Mouse (Mus musculus) lung, embryonic 16.5 days (tissue): ENCODE data around the gene Fam78b. TPM values are rescaled to one million over a fixed set of nuclear protein-coding genes. Genes with fewer than 3 reads are reported as not detected.

Source experiments
- ATAC-seq: fragments of 200-750 bp; cut with Nextera tagmentation; 2 replicates; pipeline ENCODE4 v1.8.0; 2017; ENCODE audit warnings: low read depth, mild to moderate bottlenecking, moderate library complexity
- H3K27ac ChIP-seq: fragments of 300-500 bp; sonication (generic); 2 replicates; pipeline ENCODE4 v1.5.1; 2014; ENCODE audit warnings: mild to moderate bottlenecking, control low read depth, low read length
- H3K27me3 ChIP-seq: fragments of 300-500 bp; sonication (generic); 2 replicates; pipeline ENCODE4 v1.6.1; 2014; ENCODE audit warnings: low read depth, low read length, mixed read lengths; ENCODE audit not compliant: control insufficient read depth, insufficient read depth
- H3K36me3 ChIP-seq: fragments of 300-500 bp; sonication (generic); 2 replicates; pipeline ENCODE4 v1.6.1; 2014; ENCODE audit warnings: low read length; ENCODE audit not compliant: control insufficient read depth, insufficient read depth
- H3K4me1 ChIP-seq: fragments of 300-500 bp; sonication (generic); replicated peaks from 2 replicates; pipeline ENCODE4 v1.6.1; 2014; ENCODE audit warnings: low read length, mixed read lengths; ENCODE audit not compliant: control insufficient read depth, insufficient read depth
- H3K4me2 ChIP-seq: fragments of 300-500 bp; sonication (generic); 2 replicates; pipeline ENCODE4 v1.6.1; 2014; ENCODE audit warnings: low read depth, low read length, control low read depth
- H3K4me3 ChIP-seq: fragments of 300-500 bp; sonication (generic); 2 replicates; pipeline ENCODE4 v1.5.1; 2014; ENCODE audit warnings: mild to moderate bottlenecking, low read length, control low read depth
- H3K9ac ChIP-seq: fragments of 300-500 bp; sonication (generic); 2 replicates; pipeline ENCODE4 v1.6.1; 2014; ENCODE audit warnings: low read length, control low read depth
- H3K9me3 ChIP-seq: fragments of 300-500 bp; sonication (generic); 2 replicates; pipeline ENCODE4 v1.6.1; 2016; ENCODE audit warnings: low read length; ENCODE audit not compliant: control insufficient read depth
- WGBS: fragments of 180-500 bp; shearing (Covaris S2); extraction: QIAGEN DNeasy Blood & Tissue Kit; methylation state at CpG from one replicate; pipeline ENCODE4 v1.1.7; 2014; 5-methylcytosine and 5-hydroxymethylcytosine counted together
- polyA plus RNA-seq: library from polyadenylated mRNA; unstranded; fragments of >200 nt; fragmentation: Nextera tagmentation; extraction: Ambion mirVana; gene quantifications from 2 replicates; pipeline ENCODE4 v1.2.1, GENCODE M21; 2015

Fam78b gene
- polyA plus RNA-seq, 1 experiment from 2014 or later = 0.18 TPM

DNA sequence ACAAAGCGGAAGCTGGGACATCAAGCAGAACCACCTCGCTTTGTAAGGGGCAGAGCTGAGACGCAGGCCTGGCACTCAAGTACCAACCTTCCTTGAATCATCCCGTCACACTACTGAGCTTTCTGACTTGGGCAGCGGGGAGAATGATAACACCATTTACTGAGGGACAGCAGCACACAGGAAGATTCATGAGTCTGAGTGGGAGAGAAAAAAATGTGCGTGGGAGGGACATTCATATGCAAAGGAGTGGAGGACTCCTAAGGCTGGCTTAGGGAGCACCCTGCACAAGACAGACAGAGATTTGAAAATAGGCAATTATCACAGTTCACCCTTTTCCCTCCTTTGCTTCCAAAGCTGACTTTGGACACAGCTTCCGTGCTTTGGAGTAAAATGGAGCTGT is 117.8 kb downstream of the Fam78b start:
- Histone ChIP-seq H3K9me3 (no peaks in the 10 kb centered on the region), H3K9ac (no peak overlapping the region), H3K27ac (no peak overlapping the region), H3K4me2 (no peak overlapping the region), H3K27me3 (no peaks in the 10 kb centered on the region), H3K4me1 (no peaks in the 10 kb centered on the region), H3K4me3 (no peak overlapping the region), H3K36me3 (no peaks in the 10 kb centered on the region)
- WGBS = 63% methylated on average over 7 of the region's 7 CpGs
- ATAC-seq = no peak

DNA sequence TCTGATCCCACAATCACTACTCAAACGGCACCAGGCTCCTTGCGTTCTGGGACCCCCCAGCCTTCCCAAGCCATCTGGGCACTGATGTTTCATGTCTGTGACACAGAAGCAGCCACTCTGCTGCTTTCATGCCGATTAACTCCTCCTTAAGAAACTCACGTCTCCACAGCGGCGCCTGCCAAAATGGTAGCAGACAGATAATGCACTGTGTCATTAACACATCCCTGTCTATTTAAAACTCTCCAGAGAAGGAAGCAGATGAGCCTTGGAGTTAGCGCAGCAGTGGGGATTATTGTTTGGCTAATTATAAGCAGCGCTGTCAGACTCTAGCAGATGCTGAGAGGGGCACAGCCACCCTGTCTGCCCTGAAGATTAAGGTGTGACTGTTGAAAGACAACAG is 118.2 kb downstream of the Fam78b start:
- no peak overlapping the region for H3K4me2 ChIP-seq
- H3K27ac ChIP-seq = no peak overlapping the region
- ATAC-seq = no peak
- no peaks in the 10 kb centered on the region for H3K4me1 ChIP-seq
- H3K9me3 ChIP-seq = no peaks in the 10 kb centered on the region
- H3K9ac ChIP-seq = no peak overlapping the region
- H3K36me3 ChIP-seq = no peaks in the 10 kb centered on the region
- H3K27me3 ChIP-seq = no peaks in the 10 kb centered on the region
- H3K4me3 ChIP-seq = no peak overlapping the region
- 63% methylated on average over 8 of the region's 8 CpGs for WGBS

DNA sequence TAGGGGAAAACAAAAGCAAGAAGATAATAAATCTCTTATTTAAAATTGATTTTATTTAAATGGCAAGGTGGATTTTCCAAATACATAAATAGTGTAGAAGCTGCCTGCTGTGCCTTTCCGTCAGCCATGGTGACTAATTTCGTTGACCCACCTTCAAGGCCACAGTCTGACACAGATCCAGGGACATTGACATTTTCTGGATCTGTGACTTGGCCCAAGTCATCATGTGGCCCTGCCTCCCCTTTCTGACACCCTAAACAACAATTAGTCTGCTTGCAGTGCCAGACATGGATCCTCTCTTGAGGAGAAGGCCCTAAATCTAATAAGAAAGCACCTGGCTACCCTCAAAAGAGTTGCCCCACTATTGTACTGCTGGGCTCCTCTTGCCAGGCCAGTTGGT is 121.2 kb downstream of the Fam78b start:
- Histone ChIP-seq H3K4me2 (no peak overlapping the region), H3K27me3 (no peaks in the 10 kb centered on the region), H3K36me3 (no peaks in the 10 kb centered on the region), H3K9me3 (no peaks in the 10 kb centered on the region), H3K4me1 (no peaks in the 10 kb centered on the region), H3K9ac (no peak overlapping the region), H3K27ac (no peak overlapping the region), H3K4me3 (no peak overlapping the region)
- WGBS = 94% methylated on average over 2 of the region's 2 CpGs
- no peak for ATAC-seq

DNA sequence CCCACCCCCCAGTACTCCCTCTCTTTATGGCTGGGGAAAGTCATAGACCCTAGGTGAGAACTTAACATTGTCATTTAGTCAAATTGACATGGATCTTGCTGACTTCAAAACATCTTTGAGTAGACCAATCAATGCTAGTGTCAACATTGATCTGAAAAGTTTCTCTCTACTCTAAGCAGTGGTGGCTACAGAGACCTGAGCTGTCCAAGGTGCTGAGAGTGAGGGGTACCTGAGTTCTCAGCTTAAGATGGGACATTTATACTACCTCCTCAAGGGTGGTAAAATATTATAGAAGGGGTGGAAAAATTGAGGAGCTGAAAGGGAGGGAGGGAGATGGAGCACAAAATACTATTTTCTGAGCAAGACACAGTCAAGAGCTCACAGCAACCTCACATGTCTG is 122.3 kb downstream of the Fam78b start:
- Histone ChIP-seq H3K4me3 (no peak overlapping the region), H3K9me3 (no peaks in the 10 kb centered on the region), H3K4me1 (no peaks in the 10 kb centered on the region), H3K27me3 (no peaks in the 10 kb centered on the region), H3K9ac (no peak overlapping the region), H3K36me3 (no peaks in the 10 kb centered on the region), H3K4me2 (no peak overlapping the region), H3K27ac (no peak overlapping the region)
- no peak for ATAC-seq

DNA sequence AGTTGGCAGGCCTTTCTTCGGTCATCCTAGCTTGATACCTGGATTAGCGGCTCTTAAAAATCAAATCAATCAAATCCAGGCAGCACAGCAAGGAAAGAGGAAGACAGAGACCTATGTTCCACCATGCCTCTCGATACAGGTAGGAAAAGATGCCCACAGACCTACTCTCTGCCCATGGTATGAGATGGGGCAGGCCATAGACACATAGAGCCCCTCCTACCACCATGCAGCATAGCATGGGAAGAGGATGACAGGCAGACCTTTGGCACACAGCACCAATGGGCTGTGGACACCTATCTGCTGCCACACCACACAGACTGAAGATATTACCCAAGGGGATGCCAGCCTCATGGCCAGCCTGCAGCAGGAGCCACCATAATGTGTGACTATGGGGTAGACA is 124.7 kb downstream of the Fam78b start:
- Histone ChIP-seq H3K27me3 (no peaks in the 10 kb centered on the region), H3K9ac (no peak overlapping the region), H3K9me3 (no peaks in the 10 kb centered on the region), H3K27ac (no peak overlapping the region), H3K4me2 (no peak overlapping the region), H3K4me3 (no peak overlapping the region), H3K4me1 (no peaks in the 10 kb centered on the region), H3K36me3 (no peaks in the 10 kb centered on the region)
- 57% methylated on average over 3 of the region's 3 CpGs for WGBS
- no peak for ATAC-seq

DNA sequence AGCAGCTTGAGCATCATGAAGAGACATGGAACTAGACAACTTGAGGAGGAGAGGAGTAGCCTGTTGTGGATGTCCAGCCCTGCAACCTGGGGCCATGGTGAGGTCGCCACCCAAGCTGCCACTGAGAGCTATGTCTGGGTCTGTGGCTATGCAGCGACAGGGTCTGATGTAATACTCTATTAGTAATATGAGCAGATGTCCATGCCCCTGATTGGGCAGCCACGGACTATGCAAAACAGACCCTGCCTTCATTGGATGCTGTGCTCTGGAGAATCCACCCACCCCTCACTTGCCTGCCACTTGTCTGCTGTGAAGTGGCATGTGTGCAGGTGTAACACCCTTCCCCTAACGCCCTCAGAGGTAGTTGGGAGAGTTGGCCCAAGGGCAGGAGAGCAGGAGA is 125.1 kb downstream of the Fam78b start:
- no peak overlapping the region for H3K4me3 ChIP-seq

DNA sequence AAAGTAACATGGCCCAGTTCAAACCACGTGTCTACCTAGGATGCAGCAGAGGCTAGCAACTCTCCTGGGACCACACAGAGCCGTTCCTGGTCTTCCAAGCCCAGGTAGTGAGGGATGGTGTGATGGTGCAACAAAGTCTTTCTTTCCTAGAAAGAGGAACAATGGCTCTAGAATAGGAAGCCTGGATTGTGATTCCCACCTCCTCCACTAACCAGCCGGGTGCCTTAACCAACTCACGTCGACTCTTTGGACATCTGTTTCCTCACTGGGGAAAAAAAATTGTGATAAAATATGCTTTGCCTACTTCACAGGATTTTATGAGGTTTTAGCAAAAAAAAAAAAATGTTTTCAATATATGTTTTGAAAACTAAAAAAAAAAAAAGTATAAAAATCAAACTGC is 134.5 kb downstream of the Fam78b start:
- no peaks in the 10 kb centered on the region for H3K36me3 ChIP-seq
- H3K4me3 ChIP-seq = no peak overlapping the region
- H3K9me3 ChIP-seq = no peaks in the 10 kb centered on the region
- no peaks in the 10 kb centered on the region for H3K4me1 ChIP-seq
- ATAC-seq = no peak
- H3K4me2 ChIP-seq = no peak overlapping the region
- H3K27ac ChIP-seq = no peak overlapping the region
- WGBS = 76% methylated on average over 5 of the region's 5 CpGs
- no peaks in the 10 kb centered on the region for H3K27me3 ChIP-seq
- H3K9ac ChIP-seq = no peak overlapping the region

More for the DNA sequence above, 125.1 kb downstream of the Fam78b start:
- WGBS = 64% methylated on average over 4 of the region's 4 CpGs
- no peaks in the 10 kb centered on the region for H3K9me3 ChIP-seq
- H3K36me3 ChIP-seq = no peaks in the 10 kb centered on the region
- H3K27me3 ChIP-seq = no peaks in the 10 kb centered on the region
- no peaks in the 10 kb centered on the region for H3K4me1 ChIP-seq
- no peak for ATAC-seq
- H3K4me2 ChIP-seq = no peak overlapping the region
- no peak overlapping the region for H3K9ac ChIP-seq
- no peak overlapping the region for H3K27ac ChIP-seq
